Mouse (Mus musculus): ENCODE data around the gene Arhgap10.

DNA sequence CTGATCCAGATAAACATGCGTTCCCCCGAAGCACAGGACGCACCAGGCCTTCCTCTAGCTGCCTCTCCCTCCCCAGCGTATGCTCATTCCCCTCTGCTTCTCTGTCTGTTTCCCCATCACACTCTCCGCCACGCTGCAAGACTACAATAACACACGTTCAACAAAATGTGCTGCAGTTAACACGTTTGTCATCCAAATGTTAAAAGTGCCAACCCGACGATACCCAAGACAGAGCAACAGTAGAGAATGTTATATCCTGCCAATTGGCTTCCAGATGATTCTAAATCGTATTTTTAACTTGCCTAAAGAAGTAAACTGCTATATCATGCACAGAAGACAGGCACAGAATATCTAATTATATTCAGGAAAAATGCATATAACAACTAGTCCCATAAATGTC is 223.2 kb downstream of the Arhgap10 start:
- TF ChIP-seq TBP (conservative IDR thresholded peaks at IDR 0.05; ENCODE audit: low read depth, low read length) (no peak), CTCF (conservative IDR thresholded peaks at IDR 0.05 in 1 of 2, IDR thresholded peaks at IDR 0.05 in 1 of 2; ENCODE audit: low read depth in 2 of 2, low read length in 2 of 2) (no peak), ZKSCAN1 (IDR thresholded peaks at IDR 0.05; ENCODE audit: borderline replicate concordance, low read depth, low read length) (no peak), ZC3H11A (IDR thresholded peaks at IDR 0.05; ENCODE audit: low read depth, low read length) (no peak), POLR2A (IDR thresholded peaks at IDR 0.05; ENCODE audit: low read depth, low read length) (no peak), JUND (conservative IDR thresholded peaks at IDR 0.05; ENCODE audit: low read depth, low read length) (no peak), HCFC1 (IDR thresholded peaks at IDR 0.05; ENCODE audit: low read depth, low read length) (no peak), MEF2A (IDR thresholded peaks at IDR 0.05; ENCODE audit: borderline replicate concordance, low read depth, low read length) (no peak), JUN (IDR thresholded peaks at IDR 0.05; ENCODE audit: insufficient read depth, low read depth, low read length) (no peak), ZNF384 (IDR thresholded peaks at IDR 0.05; ENCODE audit: low read depth, low read length) (no peak), BHLHE40 (IDR thresholded peaks at IDR 0.05; ENCODE audit: low read depth, low read length) (no peak)

Measured in CH12.LX (cell line).